Mouse (Mus musculus) lung, embryonic 14.5 days (tissue): ENCODE results near the gene Tgoln1. TPM values are rescaled to one million over a fixed set of nuclear protein-coding genes. Genes with fewer than 3 reads are reported as not detected.

Experiments
- ATAC-seq: fragments of 200-750 bp; cut with Nextera tagmentation; 2 replicates; pipeline ENCODE4 v1.8.0; 2017; ENCODE audit warnings: mild to moderate bottlenecking, moderate TSS enrichment, moderate library complexity; ENCODE audit not compliant: insufficient read depth
- DNase-seq: peaks from one replicate; pipeline ENCODE4 v3.0.0-alpha.2; 2015
- H3K27ac ChIP-seq: fragments of 300-500 bp; sonication (generic); 2 replicates; pipeline ENCODE4 v1.5.1; 2014; ENCODE audit warnings: low read depth, mild to moderate bottlenecking, moderate library complexity
- H3K27me3 ChIP-seq: fragments of 300-500 bp; sonication (generic); 2 replicates; pipeline ENCODE4 v1.6.1; 2014; ENCODE audit warnings: low read length, control low read depth; ENCODE audit not compliant: insufficient read depth
- H3K36me3 ChIP-seq: fragments of 300-500 bp; sonication (generic); 2 replicates; pipeline ENCODE4 v1.6.1; 2014; ENCODE audit warnings: control low read depth; ENCODE audit not compliant: insufficient read depth
- H3K4me1 ChIP-seq: fragments of 300-500 bp; sonication (generic); 2 replicates; pipeline ENCODE4 v1.6.1; 2014; ENCODE audit warnings: antibody characterized with exemption, control low read depth; ENCODE audit not compliant: insufficient read depth
- H3K4me2 ChIP-seq: fragments of 300-500 bp; sonication (generic); 2 replicates; pipeline ENCODE4 v1.6.1; 2014; ENCODE audit warnings: mild to moderate bottlenecking
- H3K4me3 ChIP-seq: fragments of 300-500 bp; sonication (generic); 2 replicates; pipeline ENCODE4 v1.5.1; 2014; ENCODE audit warnings: low read depth, low read length
- H3K9ac ChIP-seq: fragments of 300-500 bp; sonication (generic); 2 replicates; pipeline ENCODE4 v1.6.1; 2014
- H3K9me3 ChIP-seq: fragments of 300-500 bp; sonication (generic); 2 replicates; pipeline ENCODE4 v1.6.1; 2016; ENCODE audit warnings: low read depth, low read length, control low read depth
- CTCF ChIP-seq: IDR thresholded peaks from 2 replicates; pipeline ENCODE4 v1.5.1; 2016; ENCODE audit warnings: antibody characterized with exemption, low read depth
- WGBS: fragments of 180-500 bp; shearing (Covaris S2); extraction: QIAGEN DNeasy Blood & Tissue Kit; methylation state at CpG from one replicate; pipeline ENCODE4 v1.1.7; 2014; 5-methylcytosine and 5-hydroxymethylcytosine counted together
- polyA plus RNA-seq: library from polyadenylated mRNA; unstranded; fragments of >200 nt; fragmentation: Nextera tagmentation; extraction: Ambion mirVana; gene quantifications from 2 replicates; pipeline ENCODE4 v1.2.1, GENCODE M21; 2014

Gene Tgoln1
- polyA plus RNA-seq, 1 experiment from 2014 or later: 40.4 TPM

DNA sequence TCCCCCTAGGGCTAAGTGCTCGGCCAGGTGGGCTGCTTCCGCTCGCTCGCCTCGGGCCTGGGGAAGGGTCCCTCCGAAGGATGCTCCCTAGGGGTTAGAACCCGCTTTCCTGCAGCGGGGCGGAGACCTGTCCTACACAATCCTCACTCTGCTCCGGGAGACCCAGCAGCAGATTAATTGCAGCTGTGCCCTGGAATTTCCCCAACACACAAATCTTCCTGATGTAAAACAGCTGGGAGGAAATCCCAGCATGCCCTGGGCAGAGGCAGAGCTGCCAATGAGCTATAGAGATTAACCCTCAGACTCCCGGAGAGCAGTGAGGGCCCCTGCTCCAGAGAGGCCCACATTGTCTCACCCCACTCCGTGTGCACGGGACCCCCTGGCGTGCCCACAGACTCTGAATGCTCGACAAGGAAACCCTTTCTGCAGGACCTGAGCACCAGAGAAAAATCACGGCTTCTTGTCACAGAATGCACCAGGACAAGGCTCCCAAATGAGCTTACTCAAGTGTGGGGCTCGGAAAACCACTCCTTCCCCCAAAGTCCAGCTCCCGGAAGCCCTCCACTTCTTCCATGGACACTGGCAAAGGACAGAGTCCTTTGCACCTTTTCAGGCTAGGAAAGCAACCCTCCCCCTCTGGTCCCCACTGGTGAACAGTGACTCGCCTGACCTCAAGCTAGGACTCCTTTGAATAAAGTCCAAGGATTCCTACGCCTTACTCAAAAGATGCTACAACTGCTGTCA lies 38.7 kb upstream of the Tgoln1 start:
- Histone ChIP-seq H3K27me3 (no peaks in the 10 kb centered on the region), H3K4me2 (peak overlapping the region; percentile 50), H3K36me3 (no peaks in the 10 kb centered on the region), H3K9ac (0 out of 2 replicates have a peak overlapping the region, but pooled peaks have one; percentile 2), H3K9me3 (no peaks in the 10 kb centered on the region), H3K4me1 (peaks cover 42% of the 10 kb centered on the region), H3K4me3 (peak overlapping the region; percentile 17; the same call in 1 of the 2 replicates), H3K27ac (peak overlapping the region; percentile 87)
- WGBS: 20% methylated on average over 20 of the region's 20 CpGs
- peak; percentile 96 for DNase-seq
- peak; percentile 90 for ATAC-seq
- no peak for TF ChIP-seq CTCF

- Histone ChIP-seq H3K9me3 (no peaks in the 10 kb centered on the region), H3K27me3 (no peaks in the 10 kb centered on the region), H3K9ac (no peak overlapping the region), H3K27ac (peak overlapping the region; percentile 19), H3K36me3 (no peaks in the 10 kb centered on the region), H3K4me1 (peaks cover 32% of the 10 kb centered on the region), H3K4me3 (no peak overlapping the region), H3K4me2 (no peak overlapping the region)
- TF ChIP-seq CTCF: no peak
- no peak for DNase-seq
- 91% methylated on average over 6 of the region's 6 CpGs for WGBS
- ATAC-seq: no peak
These were observed 37.6 kb upstream of the Tgoln1 start for GRCm38 (mm10) chr6:72654355-72654754.

DNA sequence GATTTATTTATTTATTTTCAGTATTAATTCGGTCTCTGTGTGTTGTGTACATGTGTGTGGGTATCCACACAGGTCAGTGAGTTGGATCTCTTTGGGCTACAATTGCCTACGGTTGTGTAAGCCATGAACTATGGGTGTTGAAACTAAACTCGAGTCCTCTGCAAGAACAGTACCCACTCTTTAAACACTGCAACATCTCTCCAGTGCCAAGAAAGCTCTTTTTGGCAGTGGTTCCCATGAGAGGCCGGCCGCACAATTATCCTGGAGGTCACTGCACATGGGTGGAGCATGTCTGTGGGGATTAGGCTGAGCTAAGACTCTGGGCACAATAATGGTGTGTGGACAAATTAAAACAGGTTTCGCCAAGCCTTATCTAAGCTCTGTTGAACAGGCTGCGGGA lies 36.6 kb upstream of the Tgoln1 start:
- ATAC-seq (0 out of 2 replicates have a peak, but pooled peaks have one; percentile 5), DNase-seq (peak; percentile 77)
- Histone ChIP-seq H3K4me3 (no peak overlapping the region), H3K36me3 (no peaks in the 10 kb centered on the region), H3K4me1 (peaks cover 32% of the 10 kb centered on the region), H3K4me2 (no peak overlapping the region), H3K27me3 (no peaks in the 10 kb centered on the region), H3K9ac (no peak overlapping the region), H3K27ac (peak overlapping the region; percentile 63), H3K9me3 (no peaks in the 10 kb centered on the region)
- WGBS: 43% methylated on average over 7 of the region's 7 CpGs
- no peak for TF ChIP-seq CTCF

DNA sequence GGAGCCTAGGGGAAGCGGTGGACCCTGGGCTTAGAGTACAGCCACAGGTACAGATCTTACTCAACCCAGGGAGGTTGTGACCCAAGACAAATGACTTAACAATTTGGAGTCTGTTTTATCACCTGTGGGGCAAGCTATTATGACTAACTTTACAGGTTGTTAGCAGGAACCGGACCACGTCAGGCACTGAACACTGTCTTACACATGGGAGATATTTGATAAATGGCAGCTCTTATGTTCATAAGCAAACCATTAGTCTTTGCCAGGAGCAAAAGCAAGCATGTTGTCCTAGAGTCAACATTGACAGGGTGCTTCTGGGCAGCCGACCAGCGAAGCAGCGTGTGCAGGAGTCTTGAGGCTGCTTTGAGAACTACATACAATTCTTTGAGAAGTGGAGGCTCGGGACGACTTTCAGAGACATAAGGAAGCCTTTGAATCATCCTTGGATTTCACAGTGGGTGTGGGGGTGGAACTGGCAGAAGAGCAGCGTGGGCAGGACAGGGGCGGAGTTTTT lies 33.6 kb upstream of the Tgoln1 start:
- Histone ChIP-seq H3K36me3 (peaks cover 5% of the 10 kb centered on the region; the same call in 1 of the 2 replicates), H3K9ac (no peak overlapping the region), H3K9me3 (no peaks in the 10 kb centered on the region), H3K4me3 (no peak overlapping the region), H3K4me1 (peaks cover 19% of the 10 kb centered on the region), H3K27ac (peak overlapping the region; percentile 32; the same call in 1 of the 2 replicates), H3K4me2 (no peak overlapping the region), H3K27me3 (no peaks in the 10 kb centered on the region)
- peak; percentile 18; the same call in 1 of the 2 replicates for ATAC-seq
- peak; percentile 28; the same call in 1 of the 2 replicates for TF ChIP-seq CTCF
- 46% methylated on average over 10 of the region's 10 CpGs for WGBS
- peak; percentile 73 for DNase-seq

- no peak overlapping the region for H3K4me2 ChIP-seq
- H3K27ac ChIP-seq: no peak overlapping the region
- no peaks in the 10 kb centered on the region for H3K27me3 ChIP-seq
- H3K4me3 ChIP-seq: no peak overlapping the region
- no peak overlapping the region for H3K9ac ChIP-seq
- H3K36me3 ChIP-seq: peaks cover 5% of the 10 kb centered on the region; the same call in 1 of the 2 replicates
- no peak for TF ChIP-seq CTCF
- DNase-seq (no peak), ATAC-seq (no peak)
- H3K4me1 ChIP-seq: no peaks in the 10 kb centered on the region; the same call in 1 of the 2 replicates
- WGBS: 72% methylated on average over 12 of the region's 12 CpGs
- H3K9me3 ChIP-seq: no peaks in the 10 kb centered on the region
These were observed 31.3 kb upstream of the Tgoln1 start for GRCm38 (mm10) chr6:72648002-72648595.

DNA sequence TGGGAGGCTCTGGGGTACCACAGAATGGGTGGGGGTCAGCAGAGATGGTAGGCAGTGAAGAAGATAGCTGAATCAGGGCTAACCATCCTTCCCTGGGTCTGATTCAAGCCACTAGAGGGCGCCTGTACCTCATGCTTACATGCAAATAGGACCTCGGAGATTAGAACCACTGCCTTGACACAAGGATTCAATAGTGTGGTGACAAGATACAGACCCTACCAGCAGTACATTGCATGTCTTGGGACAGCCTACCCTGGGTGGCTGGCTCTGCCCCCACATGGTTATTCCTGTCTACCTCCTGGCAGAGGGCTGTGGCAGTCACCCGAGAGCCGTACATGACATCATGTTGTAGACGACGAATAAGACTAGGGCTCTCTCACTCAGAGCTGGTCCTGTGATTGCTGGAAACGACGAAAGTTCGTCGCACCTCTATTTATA lies 30.6 kb upstream of the Tgoln1 start:
- H3K9ac ChIP-seq: no peak overlapping the region
- DNase-seq: peak; percentile 90
- H3K9me3 ChIP-seq: no peaks in the 10 kb centered on the region
- H3K27me3 ChIP-seq: no peaks in the 10 kb centered on the region
- TF ChIP-seq CTCF: peak; percentile 91
- WGBS: 44% methylated on average over 10 of the region's 10 CpGs
- peak; percentile 74; the same call in 1 of the 2 replicates for ATAC-seq
- peaks cover 5% of the 10 kb centered on the region; the same call in 1 of the 2 replicates for H3K36me3 ChIP-seq
- no peak overlapping the region for H3K4me2 ChIP-seq
- H3K4me1 ChIP-seq: no peaks in the 10 kb centered on the region; the same call in 1 of the 2 replicates
- H3K27ac ChIP-seq: no peak overlapping the region
- H3K4me3 ChIP-seq: no peak overlapping the region

DNA sequence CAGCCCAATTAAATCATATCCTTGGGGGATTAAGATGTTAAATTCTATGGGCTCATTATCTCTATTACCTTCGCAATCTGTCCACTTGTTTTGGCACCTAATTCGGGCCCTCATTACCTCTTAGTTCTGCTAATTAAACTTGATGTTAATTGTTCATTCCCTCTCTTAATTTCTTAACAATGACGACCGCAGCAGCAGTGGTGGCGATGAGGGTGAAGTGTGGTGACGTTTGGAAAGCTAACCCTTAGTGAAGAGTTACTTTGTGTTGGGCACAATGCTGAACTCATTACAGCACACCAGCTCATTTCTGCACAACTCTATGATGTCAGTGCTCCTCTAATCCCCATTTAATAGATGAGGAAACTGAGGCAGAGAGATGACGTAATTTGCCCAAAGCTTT lies 28.6 kb upstream of the Tgoln1 start:
- no peak for DNase-seq
- WGBS: 89% methylated on average over 7 of the region's 7 CpGs
- Histone ChIP-seq H3K9ac (no peak overlapping the region), H3K4me1 (no peaks in the 10 kb centered on the region; the same call in 1 of the 2 replicates), H3K9me3 (no peaks in the 10 kb centered on the region), H3K27me3 (no peaks in the 10 kb centered on the region), H3K4me3 (no peak overlapping the region), H3K27ac (no peak overlapping the region), H3K4me2 (no peak overlapping the region), H3K36me3 (peaks cover 5% of the 10 kb centered on the region; the same call in 1 of the 2 replicates)
- ATAC-seq: no peak
- TF ChIP-seq CTCF: no peak
